Mouse (Mus musculus) spleen, postnatal 10 days (tissue): ENCODE results near the gene S100a1.

Source experiments
- DNase-seq, 2 experiments: peaks; one replicate each; pipeline ENCODE4 v3.0.0; 2021 to 2022; ENCODE audit warnings: low spot score in 2 of 2

The S100a1 gene

DNA sequence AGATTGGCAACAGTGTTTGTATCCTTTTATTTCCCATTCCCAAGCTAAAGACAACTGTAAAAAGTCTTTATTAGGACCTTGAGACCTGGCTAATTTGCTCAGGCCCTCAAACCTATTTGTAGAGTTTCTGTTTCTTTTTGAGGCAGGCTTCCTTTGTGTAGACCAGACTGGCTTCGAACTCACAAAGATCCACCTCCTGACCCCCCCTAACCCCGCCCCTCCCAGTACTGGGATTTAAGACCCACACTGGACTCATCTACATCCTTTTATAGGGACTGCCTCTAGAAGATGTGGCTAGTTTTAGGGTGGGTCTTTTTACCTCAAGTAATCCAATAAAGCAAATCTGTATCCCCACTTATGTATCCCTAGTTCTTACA lies 4.5 kb downstream of the S100a1 start:
- DNase-seq: no peak

DNA sequence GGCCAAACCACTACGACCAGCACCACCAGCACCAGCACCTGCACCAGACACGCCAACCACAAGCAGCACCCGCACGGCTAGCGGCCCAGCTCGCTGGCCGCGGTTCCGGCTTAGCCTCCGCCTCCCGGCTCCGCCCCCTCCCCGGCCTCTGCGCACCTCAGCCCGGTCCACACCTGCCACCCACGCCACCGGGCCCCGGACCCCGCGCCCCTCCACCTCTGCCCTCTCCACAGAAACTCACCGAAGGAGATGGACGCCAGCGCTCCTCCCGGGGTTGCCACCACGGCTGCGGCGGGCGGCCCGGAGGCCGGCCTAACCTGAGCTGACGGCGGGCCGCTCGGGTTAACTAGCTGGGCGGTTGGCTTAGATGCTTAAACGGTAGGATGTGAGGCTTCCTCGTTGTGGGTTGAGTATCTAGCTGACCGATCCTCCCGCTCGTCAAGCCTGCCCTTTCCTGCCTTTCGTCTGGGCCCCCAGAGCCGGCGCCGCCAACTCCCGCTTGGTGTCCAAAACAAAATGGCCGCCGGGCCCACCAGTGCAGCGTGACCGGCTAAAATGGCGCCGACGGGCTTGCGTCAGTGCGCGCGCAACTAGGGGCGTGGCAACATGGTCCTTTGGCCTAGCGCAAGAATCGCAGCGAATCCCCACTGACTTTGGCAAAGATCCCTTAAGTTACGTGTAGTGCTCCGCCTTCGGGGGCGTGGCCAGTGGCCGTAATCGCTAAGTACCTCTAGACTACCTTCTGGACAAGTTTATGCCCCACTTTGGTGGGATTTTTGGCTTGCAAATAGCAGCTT lies 5.0 kb downstream of the S100a1 start, which contains the start of gene Chtop:
Gene Chtop, minus strand, starts transcription at position 549 of the 797 bp plus-strand sequence.
- DNase-seq: peak; percentile 100

DNA sequence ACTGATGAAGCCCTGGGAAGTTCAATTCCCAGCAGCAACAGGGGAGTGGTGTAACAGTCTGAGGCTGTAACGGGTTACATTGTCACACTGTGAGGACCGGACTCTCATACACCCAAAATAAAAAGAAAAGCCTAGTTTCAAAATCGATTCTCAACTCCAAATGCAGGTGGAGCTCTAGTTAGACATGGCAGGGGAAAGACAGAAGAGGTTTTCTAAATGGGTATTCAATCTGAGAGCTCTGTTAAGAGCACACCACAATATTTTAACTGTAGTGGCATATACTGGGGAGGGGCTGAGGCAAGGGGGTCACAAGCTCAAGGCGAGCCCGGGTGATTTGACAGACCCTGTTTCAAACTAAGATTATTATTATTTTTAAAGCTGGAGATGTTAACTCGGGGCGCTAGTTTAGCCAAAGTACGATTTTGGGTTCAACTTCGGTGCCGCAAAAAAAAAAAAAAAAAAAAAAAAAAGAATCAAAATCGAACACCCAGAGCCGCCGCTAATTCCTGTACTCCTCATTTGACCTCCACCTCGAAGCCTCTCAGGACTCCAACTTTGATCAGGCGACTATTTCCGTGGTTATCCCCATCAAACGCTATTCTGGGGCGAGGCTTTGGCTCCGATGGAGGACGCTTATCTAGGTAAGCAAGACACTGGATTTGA lies 5.8 kb downstream of the S100a1 start:
- no peak for DNase-seq

DNA sequence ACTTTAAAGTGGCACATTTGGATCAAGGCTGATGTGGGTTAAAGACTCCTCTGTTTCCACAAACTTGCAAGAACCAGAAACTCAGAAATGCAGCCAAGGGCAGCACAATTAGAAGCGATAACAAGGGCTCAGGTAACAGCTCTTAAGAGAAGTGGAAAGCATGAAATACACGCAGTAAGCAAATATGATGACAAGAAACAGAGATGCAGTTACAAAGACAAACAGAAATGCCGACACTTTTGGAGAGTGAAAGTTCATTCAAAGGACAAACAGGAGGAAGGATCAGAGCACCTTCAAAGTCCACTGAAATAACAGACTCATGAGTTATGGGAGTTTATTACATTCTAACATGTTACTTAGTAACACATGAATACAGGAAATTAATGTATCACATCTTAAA lies 7.8 kb downstream of the S100a1 start:
- no peak for DNase-seq

DNA sequence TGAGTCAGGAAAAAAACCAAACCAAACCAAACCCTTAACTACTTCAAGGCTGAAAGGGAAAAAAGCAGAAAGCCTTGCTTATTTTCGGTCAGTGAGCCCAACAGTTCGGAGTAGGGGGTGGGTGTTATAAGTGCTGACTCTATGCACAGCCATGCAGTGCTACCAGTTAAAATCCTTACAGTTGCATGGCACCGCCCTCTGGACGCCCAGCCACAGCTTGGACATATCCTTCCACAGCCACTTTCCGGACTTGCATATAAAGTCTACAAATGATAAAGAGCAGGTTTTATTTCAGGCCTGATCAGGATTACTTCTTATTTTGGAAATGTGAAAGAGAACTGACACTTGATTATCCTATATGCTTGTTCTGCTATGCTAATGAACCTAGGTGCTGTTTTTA lies 9.0 kb downstream of the S100a1 start:
- DNase-seq: no peak

DNA sequence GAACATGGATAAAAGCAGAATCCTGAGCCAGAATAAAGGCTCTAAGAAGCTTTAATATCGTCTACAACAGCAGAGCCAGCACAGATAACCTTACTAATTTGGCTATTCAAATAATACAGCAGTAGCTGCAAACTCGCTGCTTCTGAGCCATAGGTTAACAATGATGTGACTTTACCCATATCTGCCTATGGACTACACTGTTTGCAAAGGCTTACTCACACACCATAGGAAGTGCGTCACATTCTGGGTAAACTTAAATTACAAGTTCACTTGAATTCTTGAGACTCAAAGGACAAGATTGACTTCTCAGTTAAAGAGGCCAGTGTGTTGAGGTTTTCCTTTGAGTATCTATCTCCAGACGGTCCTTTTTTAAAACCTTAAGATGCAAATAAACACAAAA lies 10.7 kb downstream of the S100a1 start:
- no peak for DNase-seq

DNA sequence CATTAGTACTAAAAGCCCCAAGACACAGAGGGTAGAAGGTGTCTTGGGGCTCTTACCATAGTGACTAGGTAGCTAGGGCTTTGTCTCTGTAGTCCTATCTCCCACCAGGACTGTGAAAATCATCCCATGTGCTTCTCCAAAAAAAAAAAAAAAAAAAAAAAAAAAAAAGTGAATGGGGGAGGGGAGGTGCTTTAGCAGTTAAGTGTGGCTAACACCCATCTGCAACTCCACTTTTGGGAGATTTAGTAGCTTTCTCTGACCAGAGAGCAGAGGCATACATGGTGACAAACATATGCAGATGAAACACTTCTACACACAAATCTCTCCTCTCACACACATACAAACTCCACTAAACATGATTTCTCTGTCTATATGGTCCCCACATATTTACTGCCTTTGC lies 16.6 kb downstream of the S100a1 start:
- no peak for DNase-seq

DNA sequence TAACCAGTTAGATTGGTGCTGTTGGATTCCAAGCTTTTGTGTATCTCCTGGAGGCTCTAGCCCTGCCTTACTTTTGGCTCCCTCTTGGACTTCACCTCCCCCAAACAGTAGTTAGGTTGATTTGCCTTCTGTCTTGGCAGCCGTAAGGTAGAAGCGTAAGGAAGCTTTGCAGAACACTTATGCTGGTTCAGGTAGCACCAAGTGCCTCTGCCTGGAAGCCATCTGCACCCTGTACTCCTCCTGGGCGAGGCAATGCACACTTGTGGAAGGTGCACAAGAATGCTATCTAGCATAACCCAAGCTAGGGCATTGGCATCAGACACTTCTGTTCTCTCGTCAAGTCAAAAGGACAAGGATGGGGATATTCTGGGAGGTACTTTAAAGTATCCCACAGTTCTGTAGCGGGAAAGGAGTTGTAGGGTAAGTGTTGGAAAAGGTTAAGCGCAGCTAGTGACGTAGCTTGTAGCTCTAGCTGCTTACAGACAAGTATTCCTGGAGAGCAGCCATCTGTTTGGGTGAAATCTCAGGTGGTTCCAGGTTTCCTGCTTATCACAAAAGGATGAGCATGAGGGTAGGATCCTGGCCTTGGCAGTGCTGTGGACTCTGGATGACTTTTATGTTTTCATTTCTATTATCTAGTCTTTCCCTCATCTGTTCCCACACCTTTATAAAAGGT lies 18.2 kb downstream of the S100a1 start:
- DNase-seq: no peak

DNA sequence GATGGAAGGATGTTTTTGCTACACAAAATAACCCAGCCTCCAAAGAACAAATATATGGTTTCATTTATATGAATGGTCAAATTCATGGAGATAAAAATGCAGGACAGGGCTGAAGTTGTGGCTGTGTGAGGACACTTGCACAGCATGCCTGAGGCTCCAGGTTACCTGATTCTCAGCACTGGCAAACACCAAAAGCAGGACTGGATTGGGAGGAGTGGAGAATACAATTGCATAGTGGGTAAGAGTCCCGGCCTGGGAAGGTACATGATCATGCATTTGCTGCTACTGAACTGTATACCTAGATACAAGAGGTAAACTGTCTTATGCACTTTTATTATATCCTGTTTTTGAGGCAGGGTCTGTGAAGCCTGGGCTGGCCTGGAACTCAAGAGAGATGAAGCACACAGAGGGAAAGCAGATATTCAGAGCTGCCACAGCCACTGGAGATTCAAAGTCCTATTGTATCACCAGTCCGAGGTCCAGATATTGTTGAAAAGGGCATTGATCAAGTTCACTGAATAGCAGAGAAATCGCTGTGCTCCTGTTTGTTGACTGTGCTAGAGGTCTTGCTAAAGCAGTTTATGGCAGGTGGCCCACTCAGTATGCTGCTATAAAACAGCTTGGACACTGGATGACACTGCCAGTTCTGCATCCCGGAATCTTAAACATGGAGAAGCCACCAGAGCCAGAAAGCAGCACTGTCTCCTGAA lies 20.2 kb downstream of the S100a1 start:
- no peak for DNase-seq

DNA sequence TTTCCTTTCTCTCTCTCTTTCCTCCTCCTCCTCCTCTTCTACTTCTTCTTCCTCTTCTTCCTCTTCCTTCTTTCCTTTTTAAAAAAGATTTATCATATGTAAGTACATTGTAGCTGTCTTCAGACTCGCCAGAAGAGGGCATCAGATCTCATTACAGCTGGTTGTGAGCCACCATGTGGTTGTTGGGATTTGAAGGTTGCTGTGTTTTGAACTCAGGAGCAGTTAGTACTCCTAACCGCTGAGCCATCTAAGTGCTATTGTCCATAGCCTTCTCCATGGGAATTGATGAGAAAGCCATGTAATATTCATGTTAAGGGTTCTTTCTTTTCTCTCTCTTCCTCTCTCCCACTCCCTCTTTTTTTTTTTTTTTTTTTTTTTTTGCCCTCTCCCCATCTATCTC lies 22.8 kb downstream of the S100a1 start:
- peak in 1 of 2 experiments; percentile 65 for DNase-seq

DNA sequence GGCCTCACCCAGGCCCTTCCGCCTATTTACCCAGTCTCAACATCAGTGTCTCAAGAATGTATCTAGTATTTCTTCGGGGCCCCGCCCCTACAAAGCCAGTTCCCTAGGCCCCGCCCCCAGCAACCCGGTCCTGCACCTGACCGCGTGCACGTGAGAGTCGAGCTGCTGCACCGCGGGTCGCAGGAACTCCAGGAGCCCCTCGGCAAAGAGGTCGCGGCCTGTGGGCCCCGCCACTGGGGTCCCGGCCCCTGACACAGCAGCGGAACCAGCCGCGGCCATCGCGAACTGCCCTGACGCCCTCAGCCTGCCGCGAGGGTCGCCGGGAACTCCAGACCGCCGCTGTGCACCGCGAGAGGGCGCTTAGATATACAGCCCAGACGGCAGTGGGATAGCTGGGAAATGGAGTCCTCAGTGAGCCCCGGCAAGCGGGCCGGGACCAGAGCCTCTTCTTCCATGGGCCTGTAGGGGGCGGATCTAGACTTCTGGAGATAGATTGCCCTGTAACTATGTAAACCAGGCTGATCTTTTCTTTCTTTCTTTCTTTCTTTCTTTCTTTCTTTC lies 23.4 kb downstream of the S100a1 start, which contains the start of gene Snapin:
Gene Snapin, minus strand, starts transcription at position 338 of the 561 bp plus-strand sequence.
- DNase-seq: peak; percentile 96 to 97

DNA sequence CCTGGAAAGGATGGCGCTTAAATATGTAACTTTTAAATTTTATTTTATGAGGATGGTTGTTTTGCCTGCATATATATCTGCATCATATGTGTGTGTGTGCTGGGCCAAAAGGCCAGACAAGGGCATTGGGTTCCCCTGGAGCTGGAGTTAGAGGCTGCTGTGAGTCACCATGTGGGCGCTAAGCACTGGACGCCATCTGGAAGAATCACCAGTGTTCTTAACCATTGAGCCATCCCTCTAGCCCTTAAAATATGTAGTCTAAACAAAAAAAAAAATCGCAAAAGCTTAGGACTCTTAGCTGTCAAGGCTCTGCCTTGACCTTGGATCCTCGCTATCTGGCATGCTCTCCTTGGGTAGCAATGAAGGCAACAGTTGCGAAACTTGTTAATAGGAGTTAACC lies 25.6 kb downstream of the S100a1 start:
- DNase-seq: no peak

DNA sequence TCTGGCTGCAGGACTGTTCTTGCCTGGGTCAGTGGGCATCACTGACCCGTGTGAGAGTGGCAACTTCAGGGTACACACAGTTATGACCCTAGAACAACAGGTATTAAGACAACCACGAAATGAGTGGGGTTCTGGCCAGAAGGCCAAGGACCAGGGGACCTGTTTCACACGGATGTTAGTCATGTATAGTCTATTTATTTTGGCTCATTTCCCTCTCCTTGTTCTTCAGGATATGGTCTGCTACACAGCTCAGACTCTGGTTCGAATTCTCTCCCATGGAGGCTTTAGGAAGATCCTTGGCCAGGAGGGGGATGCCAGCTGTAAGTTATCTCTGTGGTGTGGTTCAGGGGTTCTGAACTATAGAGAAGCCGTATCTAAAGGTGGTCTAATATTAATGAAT lies 27.2 kb downstream of the S100a1 start:
- no peak for DNase-seq

DNA sequence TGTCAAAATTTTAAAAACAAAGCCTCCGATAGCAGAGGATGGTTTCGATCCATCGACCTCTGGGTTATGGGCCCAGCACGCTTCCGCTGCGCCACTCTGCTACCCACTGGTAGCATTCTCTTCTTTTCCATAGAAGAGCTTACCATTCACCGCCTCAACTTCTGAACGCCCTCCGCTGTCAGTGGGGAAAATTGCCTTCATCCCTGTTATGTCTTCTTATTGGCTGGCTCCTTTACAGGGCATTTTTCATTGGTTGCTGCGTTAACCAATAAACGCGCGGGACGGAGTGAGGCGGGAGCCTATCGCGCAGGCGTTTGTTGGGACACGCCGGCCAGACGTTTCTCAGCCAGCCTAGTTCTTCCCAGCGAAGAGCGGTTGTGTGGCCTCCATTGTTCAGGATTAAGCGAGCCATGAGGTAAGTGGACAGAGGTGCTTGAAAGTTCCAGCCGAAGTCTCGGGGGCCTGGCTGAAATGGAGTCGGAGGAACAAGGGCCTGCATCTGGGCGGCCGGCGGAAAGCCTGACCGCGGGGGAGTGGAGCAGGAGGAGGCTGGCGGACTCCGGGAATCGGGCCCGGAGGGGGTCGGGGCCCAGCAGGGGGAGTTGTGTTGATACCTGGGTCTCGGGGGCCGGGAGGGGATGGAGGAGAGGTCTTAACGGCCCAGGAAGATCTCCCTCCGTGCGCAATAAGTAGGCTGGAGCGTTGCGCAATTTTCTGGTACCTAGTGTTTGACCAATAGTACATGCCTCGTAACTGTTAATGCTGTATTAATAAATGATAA lies 38.2 kb downstream of the S100a1 start, which contains the start of gene Ilf2:
Gene Ilf2, plus strand, starts transcription at position 296 of the 781 bp plus-strand sequence.
- DNase-seq: peak; percentile 84 to 93

DNA sequence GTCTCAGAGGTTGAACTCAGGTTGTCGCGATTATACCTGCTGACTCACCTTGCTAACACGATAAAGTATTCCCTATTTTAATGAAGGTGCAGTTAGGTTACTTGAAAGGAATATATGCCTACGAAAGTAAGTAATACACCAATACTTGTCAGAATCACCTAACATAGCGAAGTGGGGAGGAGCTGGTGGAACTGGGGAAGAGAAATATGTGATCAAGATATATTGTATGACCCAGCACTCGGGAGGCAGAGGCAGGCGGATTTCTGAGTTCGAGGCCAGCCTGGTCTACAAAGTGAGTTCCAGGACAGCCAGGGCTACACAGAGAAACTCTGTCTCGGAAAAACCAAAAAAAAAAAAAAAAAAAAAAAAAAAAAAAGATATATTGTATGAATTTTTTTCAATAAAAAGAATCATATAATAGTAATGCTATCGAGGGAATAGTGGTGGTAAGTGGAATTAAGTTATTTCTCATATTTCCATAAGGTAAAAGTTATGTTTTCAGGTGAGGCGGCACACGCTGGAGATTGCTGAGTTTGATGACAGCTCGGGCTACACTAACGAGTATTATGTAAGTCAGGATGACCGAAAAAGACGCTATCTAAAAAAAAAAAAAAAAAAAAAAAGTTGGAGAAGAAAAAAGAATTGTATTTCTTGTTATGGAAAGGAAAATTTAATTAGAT lies 38.9 kb downstream of the S100a1 start:
- no peak for DNase-seq

DNA sequence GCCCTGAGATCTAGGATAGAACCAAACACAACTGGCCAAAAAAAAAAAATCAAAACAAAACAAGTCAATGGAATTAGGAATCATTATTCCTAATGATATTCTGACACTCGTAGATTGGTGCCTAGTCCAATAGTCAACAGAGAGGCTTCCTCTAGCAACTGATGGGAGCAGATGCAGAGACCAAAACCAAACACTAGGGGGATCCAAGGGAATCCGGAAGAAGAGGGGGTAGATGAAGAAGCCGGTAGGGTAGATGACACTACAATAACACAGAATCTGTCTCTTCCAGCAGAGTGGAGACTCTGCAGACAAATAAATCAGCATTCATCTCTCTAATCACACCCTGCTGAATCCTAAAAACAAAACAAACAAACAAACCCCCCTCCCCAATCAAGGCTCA lies 42.0 kb downstream of the S100a1 start:
- peak; percentile 28 to 74 for DNase-seq

DNA sequence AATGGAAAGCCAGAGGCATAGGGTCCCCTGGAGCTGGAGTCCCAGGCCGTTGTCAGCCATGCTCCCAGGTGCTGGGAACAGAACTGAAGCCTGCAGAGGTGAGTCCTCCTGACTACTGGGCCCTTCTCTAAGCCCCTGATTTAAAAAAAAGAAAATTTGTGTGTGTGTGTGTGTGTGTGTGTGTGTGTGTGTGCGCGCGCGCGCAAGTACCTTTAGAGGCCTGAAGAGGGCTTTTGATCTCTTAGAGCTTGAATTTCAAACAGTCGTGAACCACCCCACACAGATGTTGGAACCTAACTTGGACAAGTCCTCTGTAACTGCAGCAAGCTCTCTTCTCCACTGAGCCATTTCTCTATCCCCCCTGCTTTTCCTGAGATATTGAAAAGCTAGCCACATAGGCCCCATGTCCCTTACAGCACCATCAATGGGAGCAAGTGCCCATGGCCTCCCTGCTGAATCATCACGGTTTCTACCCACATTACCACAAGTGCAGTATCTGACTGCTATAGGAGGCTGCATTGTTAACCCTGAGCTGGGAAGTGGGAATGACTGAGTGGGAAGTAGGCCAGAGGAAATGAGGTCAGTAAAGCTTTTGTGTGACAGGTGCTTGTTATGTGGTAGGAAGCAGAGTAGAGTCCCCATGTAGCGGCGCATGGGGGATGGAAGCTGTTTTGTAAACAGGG lies 46.4 kb downstream of the S100a1 start:
- DNase-seq: no peak

DNA sequence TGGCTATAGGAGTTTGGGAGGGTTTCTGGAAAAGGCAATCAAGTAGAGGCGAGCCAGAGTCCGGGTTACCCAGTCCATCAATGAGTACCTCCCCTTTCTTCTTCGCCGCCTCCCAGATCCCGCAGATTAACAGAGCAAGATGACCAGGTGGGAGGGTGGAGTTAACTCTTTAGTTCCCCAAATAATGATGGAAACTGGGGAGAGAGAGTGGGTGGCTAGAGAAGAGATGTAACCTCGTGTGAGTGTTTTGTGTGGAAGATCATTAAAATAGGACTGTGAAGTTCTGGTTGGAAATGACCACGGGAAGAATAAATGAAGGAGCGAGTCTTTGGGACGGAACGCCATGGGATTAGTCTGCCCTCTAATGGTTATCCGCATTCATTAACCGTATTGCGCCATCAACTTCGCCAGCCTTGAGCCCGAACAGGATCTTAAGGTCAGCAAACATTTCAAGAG lies 47.9 kb downstream of the S100a1 start:
- no peak for DNase-seq

DNA sequence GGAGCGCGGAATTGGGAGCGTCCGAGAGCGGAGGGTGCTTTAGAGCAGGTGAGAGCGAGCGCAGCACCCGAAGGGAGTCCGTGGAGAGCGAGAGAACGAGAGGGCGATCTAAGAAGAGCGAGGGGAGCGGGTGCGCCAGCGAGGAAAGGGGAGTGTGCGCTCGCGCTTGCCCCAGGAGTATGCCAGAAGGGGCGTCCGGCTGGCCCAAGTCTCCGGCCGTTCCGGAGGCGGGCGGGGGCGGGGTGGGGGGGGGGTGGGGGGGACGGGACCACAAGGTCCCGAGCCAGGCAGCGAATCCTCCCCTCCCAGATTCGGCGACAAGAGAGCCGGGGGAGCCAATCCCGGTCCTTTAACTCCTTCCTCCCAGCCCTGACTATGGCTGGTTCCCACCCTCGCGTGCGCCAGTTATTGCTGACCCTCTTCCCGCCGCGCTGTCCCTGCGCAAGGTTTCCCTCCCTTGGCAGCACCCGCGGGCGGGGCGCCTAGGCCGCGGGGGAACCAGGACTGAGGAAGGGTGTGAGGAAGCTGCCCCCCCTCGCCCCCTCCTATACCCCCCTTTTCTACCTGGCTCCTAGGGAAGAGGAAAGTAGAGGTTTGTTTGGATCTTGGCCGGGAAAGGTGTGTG lies 48.4 kb downstream of the S100a1 start, which contains the start of gene Npr1:
Gene Npr1, minus strand, starts transcription at position 181 of the 625 bp plus-strand sequence.
- DNase-seq: peak; percentile 31
